Mouse (Mus musculus) kidney, adult 18-20 months (tissue): ENCODE measurements around the gene Map4.

Experiments used
- DNase-seq: peaks from one replicate; pipeline ENCODE4 v3.0.0; 2021

The Map4 gene

GRCm38 (mm10) chr9:109931257-109932171 lies at the start of gene Map4:
Map4 (plus strand) TSS chr9:109931460.
- DNase-seq = peak; percentile 98

GRCm38 (mm10) chr9:109886259-109886658 lies 45.0 kb upstream of the Map4 start:
- DNase-seq = no peak

DNA sequence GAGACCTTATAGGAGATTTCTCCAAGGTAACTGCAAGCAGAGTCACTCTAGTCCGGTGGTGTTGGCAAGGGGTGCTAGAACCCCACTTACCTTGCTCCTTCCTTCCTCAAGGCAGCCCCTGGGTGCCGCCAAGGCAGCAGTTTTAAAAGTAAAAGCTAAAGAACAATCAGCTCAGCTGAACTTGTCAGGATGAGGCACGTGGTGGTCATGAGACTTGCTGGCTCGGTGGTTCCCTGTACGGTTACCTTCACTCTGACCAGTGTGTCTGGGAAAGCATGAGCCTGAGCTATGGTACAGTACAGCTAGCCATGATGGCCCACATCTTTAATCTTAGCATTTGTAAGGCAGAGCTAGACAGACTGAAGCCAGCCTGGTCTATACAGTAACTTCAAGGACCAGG lies 43.9 kb upstream of the Map4 start:
- peak; percentile 44 for DNase-seq

DNA sequence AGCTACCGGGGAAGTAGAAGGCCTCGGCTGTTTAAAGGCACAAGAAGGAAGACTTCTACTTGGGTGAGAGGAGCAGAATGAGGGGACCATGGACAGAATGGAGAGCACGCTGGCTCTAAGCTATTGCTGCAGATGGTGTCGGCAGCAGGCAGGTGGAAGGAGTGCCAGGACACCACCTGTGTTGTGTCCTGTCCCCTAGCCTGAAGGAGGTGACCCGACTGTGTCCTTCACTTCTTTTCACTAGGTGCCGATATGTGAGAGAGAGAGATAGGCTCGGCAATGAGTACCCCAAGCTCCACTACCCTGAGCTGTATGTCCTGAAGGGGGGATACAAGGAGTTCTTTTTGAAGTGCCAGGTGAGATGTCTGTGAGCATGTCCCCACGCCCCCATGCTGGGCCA lies 39.8 kb upstream of the Map4 start:
- no peak for DNase-seq

DNA sequence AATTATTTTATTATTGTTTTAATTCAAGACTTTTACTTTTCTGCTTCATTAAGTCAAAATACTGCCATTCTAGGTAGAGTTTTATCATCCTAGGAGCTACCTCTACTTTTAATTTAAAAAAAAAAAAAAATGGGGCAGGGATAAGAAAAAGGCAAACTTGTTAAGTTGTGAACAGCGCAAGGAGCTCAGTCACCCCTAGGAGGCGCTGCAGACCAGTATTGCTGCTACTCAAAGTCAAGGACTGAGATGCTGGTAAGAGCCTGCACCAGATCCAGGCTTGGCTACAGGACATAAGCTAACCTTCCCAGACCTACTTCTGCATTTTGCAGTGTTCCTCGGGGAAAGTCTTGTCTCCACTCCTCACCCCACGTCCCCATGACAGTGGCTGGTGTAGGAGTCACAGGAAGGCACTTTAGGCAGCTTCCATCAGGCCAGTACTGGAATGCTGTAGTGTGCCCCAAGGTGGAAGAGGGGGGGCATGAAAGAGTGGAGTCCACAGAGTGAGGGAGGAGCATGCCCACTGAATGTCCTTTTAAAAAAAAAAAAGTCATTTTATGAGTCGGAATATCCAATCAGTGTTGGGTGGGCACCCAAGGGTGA lies 38.5 kb upstream of the Map4 start:
- peak; percentile 82 for DNase-seq

- peak; percentile 72 for DNase-seq
Observed at GRCm38 (mm10) chr9:109894413-109895090, 36.7 kb upstream of the Map4 start.

GRCm38 (mm10) chr9:109895593-109895992 lies 35.7 kb upstream of the Map4 start:
- peak; percentile 75 for DNase-seq

GRCm38 (mm10) chr9:109896253-109897150 lies 34.8 kb upstream of the Map4 start:
- DNase-seq = no peak

- no peak for DNase-seq
Observed at GRCm38 (mm10) chr9:109898027-109898426, 33.2 kb upstream of the Map4 start.

GRCm38 (mm10) chr9:109899361-109899760 lies 31.9 kb upstream of the Map4 start:
- DNase-seq = no peak

DNA sequence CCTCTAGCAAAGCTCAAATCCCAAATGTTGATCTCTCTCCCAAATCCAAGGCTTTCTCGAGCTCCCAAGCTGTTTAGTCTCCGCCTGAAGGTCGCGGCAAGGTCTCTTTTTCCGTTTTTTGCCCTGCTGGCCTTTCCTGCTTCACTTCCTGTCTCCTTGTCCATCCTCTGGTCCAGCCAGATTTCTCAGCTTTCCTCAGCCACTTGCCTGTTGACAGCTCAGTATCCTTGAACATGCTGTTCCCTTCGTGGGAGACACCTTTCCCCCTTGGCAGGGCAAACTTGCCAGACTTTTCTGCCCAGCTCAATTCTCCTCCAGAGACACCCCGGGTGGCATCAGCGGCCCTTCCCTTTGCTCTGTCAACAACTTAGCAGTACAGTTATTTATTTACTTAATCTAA lies 31.5 kb upstream of the Map4 start:
- DNase-seq = peak; percentile 42

- no peak for DNase-seq
Observed at GRCm38 (mm10) chr9:109900604-109901003, 30.7 kb upstream of the Map4 start.

- DNase-seq = no peak
Observed at GRCm38 (mm10) chr9:109902246-109902645, 29.0 kb upstream of the Map4 start.

DNA sequence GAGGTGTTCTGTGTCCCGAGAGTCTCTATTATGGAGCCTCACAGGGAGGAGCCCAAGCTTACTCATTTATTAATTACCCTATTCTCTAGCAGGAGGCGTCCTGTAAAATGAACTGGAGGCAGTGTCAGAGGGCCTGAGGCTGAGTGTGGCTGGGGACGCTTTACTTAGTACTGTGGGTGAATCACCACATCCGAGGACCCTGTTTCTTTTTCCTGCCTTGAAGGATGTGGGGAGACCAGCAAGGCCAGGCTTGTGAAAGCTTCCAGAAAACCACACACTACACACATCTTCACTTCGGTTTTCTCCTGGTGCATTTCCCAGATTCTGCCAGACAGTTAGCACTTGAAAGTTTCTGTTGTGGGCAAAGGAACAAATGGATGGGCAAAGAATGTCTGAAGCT lies 28.5 kb upstream of the Map4 start:
- DNase-seq = no peak

DNA sequence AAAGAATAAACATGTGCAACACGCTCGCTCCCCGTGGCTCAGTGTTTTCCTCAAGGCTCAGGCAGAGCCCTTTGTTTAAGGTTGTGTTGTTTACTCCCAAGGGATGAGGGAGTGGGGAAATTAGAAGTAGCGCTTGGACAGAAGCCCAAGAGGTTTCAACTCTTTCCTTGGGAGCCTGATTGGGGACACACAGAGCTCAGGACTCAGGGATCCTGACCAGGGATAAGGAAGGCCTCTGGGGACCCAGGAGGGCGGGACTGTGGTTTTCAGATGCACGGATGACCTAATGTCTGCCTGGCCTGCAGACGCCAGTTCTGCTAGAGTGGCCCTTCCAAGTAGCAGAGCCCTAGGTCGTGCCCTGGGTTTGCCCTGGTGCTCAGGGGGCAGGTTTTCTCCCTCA lies 24.0 kb upstream of the Map4 start:
- DNase-seq = peak; percentile 75

DNA sequence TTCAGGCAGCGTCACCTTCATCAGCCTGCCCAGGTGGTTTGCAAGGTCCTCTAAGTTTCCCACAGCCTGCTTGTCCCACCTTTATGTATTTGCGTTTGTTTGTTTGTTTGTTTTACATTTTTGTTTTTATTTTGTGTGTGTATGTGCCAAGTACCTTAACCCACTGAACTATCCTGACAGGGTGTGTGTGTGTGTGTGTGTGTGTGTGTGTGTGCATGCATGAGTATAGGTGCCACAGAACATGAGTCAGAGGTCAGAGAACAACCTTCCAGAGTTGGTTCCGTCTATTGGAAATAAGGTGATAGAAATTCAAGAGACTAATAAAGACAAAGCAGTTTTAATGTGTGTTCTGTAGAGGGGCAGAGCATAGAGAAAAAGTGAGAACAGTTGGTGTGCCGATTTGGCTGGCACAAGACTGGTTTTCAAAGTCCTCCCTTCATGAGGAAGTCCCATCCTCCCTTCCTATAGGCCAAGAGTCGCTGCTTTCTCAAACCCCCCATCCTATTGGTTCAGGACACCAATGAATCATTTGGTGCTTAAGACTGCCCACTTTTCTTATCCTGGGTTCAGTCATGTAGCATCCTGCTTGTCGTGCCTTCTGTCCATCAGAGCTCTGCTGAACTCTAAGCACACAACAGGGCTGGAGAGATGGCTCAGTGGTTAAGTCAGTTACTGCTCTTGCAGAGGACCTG lies 23.3 kb upstream of the Map4 start:
- no peak for DNase-seq

DNA sequence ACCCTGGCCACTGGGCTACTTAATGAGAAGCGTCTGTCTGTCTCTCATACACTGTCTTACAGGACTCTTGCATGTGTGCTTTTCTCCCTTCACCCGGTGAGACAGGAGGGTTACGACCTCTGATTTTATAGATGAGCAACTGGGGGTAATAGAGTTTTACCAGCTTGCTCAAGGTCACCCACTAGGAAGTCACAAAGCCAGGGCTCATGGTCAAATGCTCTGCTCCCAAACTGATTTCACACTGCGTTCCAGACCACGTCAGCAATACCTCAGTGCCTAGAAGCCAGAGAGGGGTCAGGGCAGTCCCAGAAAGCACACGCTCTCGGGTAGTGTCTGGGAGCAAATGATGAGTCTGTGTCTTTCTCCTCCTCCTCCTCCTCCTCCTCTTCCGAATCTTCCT lies 22.2 kb upstream of the Map4 start:
- no peak for DNase-seq

GRCm38 (mm10) chr9:109909926-109910325 lies 21.3 kb upstream of the Map4 start:
- no peak for DNase-seq

DNA sequence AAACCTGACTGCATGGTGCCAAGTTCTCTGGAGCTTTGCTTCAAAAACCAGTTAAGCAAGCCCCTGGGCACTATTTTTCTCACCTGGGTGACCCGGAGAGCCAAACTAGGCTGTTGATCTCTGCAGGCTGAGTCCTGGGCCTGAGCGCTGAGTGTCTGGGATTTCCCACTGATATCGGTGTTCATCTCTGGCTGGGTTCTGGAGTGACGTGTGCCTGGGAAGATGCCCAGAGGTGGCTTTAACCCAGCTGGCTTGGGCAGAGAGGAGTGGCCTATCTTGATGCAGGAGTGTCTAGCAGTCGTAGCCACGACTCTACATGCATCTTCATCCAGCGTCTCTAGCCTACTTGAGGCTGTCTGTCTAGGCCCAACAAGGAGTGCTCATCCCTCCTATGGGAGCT lies 19.5 kb upstream of the Map4 start:
- DNase-seq = no peak

DNA sequence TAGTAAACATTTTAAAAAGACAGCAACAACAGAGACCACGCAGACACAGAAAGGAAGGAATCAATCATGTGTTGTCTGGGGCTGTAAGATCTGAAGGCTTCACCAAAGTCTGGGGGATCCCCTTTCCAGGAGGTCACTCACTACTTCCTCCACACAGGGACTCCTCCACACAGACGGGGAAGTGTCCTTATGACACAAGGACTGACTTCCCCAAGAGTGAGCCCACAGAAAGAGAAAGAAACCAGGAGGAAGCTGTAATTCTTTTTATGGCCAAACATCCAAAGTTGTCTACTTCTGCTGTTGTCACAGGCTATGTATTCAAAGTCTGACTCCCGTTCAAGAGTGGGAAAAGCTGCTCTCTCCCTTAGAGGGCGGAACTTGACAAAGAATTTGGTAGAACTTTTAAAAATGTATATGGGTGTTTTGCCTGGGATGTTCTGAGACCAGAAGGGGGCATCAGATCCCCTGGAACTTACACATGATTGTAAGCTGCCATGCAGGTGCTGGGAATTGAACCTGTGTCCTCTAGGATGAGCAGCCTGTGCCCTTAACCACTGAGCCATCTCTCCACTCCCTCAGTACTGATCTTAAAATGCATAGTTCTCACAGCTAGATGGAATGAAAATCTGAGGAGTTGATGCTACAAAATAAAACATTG lies 16.9 kb upstream of the Map4 start:
- no peak for DNase-seq

GRCm38 (mm10) chr9:109917931-109918330 lies 13.3 kb upstream of the Map4 start:
- no peak for DNase-seq

GRCm38 (mm10) chr9:109929131-109929530 lies 2.1 kb upstream of the Map4 start:
- no peak for DNase-seq
